Mouse (Mus musculus): ENCODE measurements at regions not wholly inside any gene's neighbourhood (a gene's known extent, or its start where the extent isn't known, plus 50 kb on each side); places are given as distances from the start of the nearest gene placed in this dataset.

- 0 out of 2 replicates have a peak, but pooled peaks have one; percentile 17 for TF ChIP-seq CTCF (IDR thresholded peaks at IDR 0.05; ENCODE audit: extremely low read depth, insufficient read depth, low read length)
- TF ChIP-seq POLR2A (IDR thresholded peaks at IDR 0.05; ENCODE audit: extremely low read depth, insufficient read depth, low read length), result no peak
Measured at GRCm38 (mm10) chr5:148742158-148742835, 186.8 kb downstream of the Katnal1 start.
